Mouse (Mus musculus): ENCODE data around the gene Olfr1112.
"Not testable (repeated sequence)": the region's sequence is repeated elsewhere in the genome, so short reads cannot be mapped to it uniquely, and the experiment has no call there.

Gene Olfr1112

DNA sequence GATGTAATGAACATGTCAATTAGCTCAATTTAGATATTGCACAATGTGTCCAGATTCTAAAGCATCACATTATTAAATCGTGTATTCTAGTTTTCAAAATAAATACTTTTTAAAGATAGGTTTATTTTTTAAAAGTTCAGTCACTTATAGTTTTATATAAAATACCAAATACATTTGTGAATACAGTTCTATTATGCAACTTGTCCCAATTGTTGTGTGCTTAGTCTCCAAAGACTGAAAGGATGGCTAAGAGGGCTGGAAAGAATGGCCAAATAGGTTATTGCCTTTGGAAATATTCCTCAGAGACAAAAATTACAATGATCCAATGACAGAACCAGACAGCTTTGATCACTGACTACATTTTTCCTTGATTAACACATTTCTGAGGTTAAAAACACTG, at the start of gene Olfr1112:
Gene Olfr1112 (plus strand): TSS at position 301 of the 400 bp plus-strand sequence.
- DNase-seq = no peak

DNA sequence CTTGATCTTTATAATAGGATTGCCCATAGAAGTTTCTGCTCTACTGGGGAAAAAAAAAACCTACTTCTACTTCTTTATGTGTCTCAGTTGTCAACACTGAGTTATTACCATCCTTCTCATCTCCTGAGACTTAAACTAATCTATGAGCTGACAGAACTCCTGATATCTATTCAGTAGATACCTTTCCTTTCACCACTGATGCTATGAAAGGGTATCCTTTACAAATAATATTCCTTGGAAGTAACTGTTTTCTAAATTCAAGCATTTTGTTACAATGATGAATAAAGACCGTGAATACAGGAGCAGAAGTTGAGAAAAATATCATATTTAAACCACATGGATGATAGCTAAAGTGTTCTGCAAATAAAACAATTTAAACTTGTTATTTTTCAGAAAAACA, 47.4 kb upstream of the Olfr1112 start, which contains the start of gene Olfr1110:
Gene Olfr1110 (minus strand): TSS at position 101 of the 400 bp plus-strand sequence.
- DNase-seq = no peak

DNA sequence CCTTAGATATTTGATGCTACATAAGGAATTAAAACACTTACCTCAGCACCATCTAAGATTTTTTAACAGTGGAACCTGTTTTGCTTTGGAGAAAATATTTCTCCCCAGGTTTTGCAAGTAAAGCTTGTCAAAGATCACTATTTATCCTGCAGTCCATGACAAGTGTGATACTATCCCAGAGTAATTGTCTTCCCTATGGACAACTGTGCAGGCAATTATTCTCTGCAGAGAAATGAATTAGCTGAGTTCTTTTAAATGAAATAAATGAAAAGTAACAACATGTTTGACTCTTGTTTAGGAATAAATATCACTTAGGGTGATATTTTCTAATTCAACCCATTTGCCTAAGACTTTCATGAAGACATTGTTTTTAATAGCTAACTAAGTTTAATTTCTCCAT, 35.1 kb upstream of the Olfr1112 start, which contains the start of gene Olfr1111:
Gene Olfr1111 (minus strand): TSS at position 101 of the 400 bp plus-strand sequence.
- DNase-seq = no peak

- not testable (repeated sequence) for DNase-seq
Measured at GRCm38 (mm10) chr2:87167731-87168130, 19.9 kb upstream of the Olfr1112 start.

DNA sequence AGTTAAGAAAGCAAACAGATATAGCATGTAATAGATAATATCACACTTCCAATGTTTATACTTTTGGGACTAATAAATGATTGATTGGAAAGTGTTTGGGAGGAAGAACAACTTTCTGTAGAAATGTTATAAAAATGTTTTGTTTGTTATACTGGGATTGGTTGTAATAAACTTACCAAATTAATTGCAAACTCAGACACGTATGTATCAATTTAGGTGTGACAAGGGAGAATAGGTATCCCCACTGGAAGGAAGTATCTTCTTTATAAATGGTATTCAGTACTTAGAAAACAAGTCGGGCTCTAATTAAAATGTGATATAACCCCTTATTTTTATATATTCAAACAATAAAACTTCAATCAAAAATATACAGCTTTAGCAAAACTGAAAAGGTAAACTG, 21.1 kb downstream of the Olfr1112 start, which contains the start of gene Olfr1113:
Gene Olfr1113 (plus strand): TSS at position 301 of the 400 bp plus-strand sequence.
- DNase-seq = no peak

All from embryo, embryonic 11 days (tissue).